Mouse (Mus musculus) hindlimb bud, embryonic 11.5 days (tissue): Measurements from ENCODE around the gene Enho.
"Not testable (repeated sequence)": the region's sequence is repeated elsewhere in the genome, so short reads cannot be mapped to it uniquely, and the experiment has no call there.

Source experiments
- DNase-seq: peaks from one replicate; pipeline ENCODE4 v3.0.0-alpha.2; 2012; ENCODE audit warnings: low read depth, low spot score; ENCODE audit errors: extremely low spot score

Enho gene

GRCm38 (mm10) chr4:41639913-41640507, at the start of gene Enho:
Enho (minus strand) TSS chr4:41640324.
- DNase-seq: no peak

GRCm38 (mm10) chr4:41688562-41688961, 48.4 kb upstream of the Enho start:
- not testable (repeated sequence) for DNase-seq

GRCm38 (mm10) chr4:41685882-41686492, 45.9 kb upstream of the Enho start:
- DNase-seq: not testable (repeated sequence)

GRCm38 (mm10) chr4:41684931-41685453, 44.9 kb upstream of the Enho start:
- not testable (repeated sequence) for DNase-seq

- DNase-seq: not testable (repeated sequence)
Observed at GRCm38 (mm10) chr4:41684131-41684930, 44.2 kb upstream of the Enho start.

- DNase-seq: not testable (repeated sequence)
Observed at GRCm38 (mm10) chr4:41683303-41683702, 43.2 kb upstream of the Enho start.

- DNase-seq: no peak
Observed at GRCm38 (mm10) chr4:41682789-41683188, 42.7 kb upstream of the Enho start.

GRCm38 (mm10) chr4:41681947-41682346, 41.8 kb upstream of the Enho start:
- DNase-seq: no peak

GRCm38 (mm10) chr4:41681176-41681575, 41.1 kb upstream of the Enho start:
- no peak for DNase-seq

- no peak for DNase-seq
Observed at GRCm38 (mm10) chr4:41679291-41679690, 39.2 kb upstream of the Enho start.

- no peak for DNase-seq
Observed at GRCm38 (mm10) chr4:41678863-41679262, 38.7 kb upstream of the Enho start.

GRCm38 (mm10) chr4:41677006-41677629, 37.0 kb upstream of the Enho start:
- no peak for DNase-seq

- no peak for DNase-seq
Observed at GRCm38 (mm10) chr4:41676248-41677005, 36.3 kb upstream of the Enho start.

- no peak for DNase-seq
Observed at GRCm38 (mm10) chr4:41673186-41673585, 33.1 kb upstream of the Enho start.

- no peak for DNase-seq
Observed at GRCm38 (mm10) chr4:41672522-41672963, 32.4 kb upstream of the Enho start.

- no peak for DNase-seq
Observed at GRCm38 (mm10) chr4:41671963-41672480, 31.9 kb upstream of the Enho start.

- DNase-seq: no peak
Observed at GRCm38 (mm10) chr4:41671500-41671899, 31.4 kb upstream of the Enho start.

- no peak for DNase-seq
Observed at GRCm38 (mm10) chr4:41670836-41671235, 30.7 kb upstream of the Enho start.

GRCm38 (mm10) chr4:41666646-41667045, 26.5 kb upstream of the Enho start:
- no peak for DNase-seq

- no peak for DNase-seq
Observed at GRCm38 (mm10) chr4:41665009-41665675, 25.0 kb upstream of the Enho start.
